Mouse (Mus musculus) embryonic facial prominence, embryonic 11.5 days (tissue): Measurements from ENCODE around the gene Fbxl14. TPM values are rescaled to one million over a fixed set of nuclear protein-coding genes. Genes with fewer than 3 reads are reported as not detected.

Experiments used
- ATAC-seq: fragments of 200-750 bp; cut with Nextera tagmentation; replicated peaks from 2 replicates; pipeline ENCODE4 v1.8.0; 2017; ENCODE audit warnings: low read depth; ENCODE audit not compliant: insufficient number of reproducible peaks, low FRiP score, low TSS enrichment
- DNase-seq: peaks from one replicate; pipeline ENCODE4 v3.0.0-alpha.2; 2015; ENCODE audit warnings: low spot score
- H3K27ac ChIP-seq: fragments of 300-500 bp; sonication (generic); replicated peaks from 2 replicates; pipeline ENCODE4 v1.5.1; 2014; ENCODE audit warnings: mild to moderate bottlenecking, low read depth, low read length, control low read depth
- H3K27me3 ChIP-seq: fragments of 300-500 bp; sonication (generic); 2 replicates; pipeline ENCODE4 v1.6.1; 2014; ENCODE audit warnings: mild to moderate bottlenecking, low read length, moderate library complexity, mixed read lengths; ENCODE audit not compliant: control insufficient read depth, insufficient read depth
- H3K36me3 ChIP-seq: fragments of 300-500 bp; sonication (generic); replicated peaks from 2 replicates; pipeline ENCODE4 v1.6.1; 2014; ENCODE audit warnings: low read depth, mild to moderate bottlenecking, low read length, moderate library complexity, mixed read lengths; ENCODE audit not compliant: control insufficient read depth, insufficient read depth
- H3K4me1 ChIP-seq: fragments of 300-500 bp; sonication (generic); 2 replicates; pipeline ENCODE4 v1.6.1; 2014; ENCODE audit warnings: low read length, mixed read lengths; ENCODE audit not compliant: control insufficient read depth, insufficient read depth
- H3K4me2 ChIP-seq: fragments of 300-500 bp; sonication (generic); 2 replicates; pipeline ENCODE4 v1.6.1; 2014; ENCODE audit warnings: low read depth, mild to moderate bottlenecking, control low read depth, low read length, moderate library complexity
- H3K4me3 ChIP-seq: fragments of 300-500 bp; sonication (generic); 2 replicates; pipeline ENCODE4 v1.5.1; 2014; ENCODE audit warnings: low read depth, low read length, control low read depth
- H3K9ac ChIP-seq: fragments of 300-500 bp; sonication (generic); replicated peaks from 2 replicates; pipeline ENCODE4 v1.6.1; 2014; ENCODE audit warnings: mild to moderate bottlenecking, control low read depth, low read length
- H3K9me3 ChIP-seq: fragments of 300-500 bp; sonication (generic); replicated peaks from 2 replicates; pipeline ENCODE4 v1.6.1; 2016; ENCODE audit warnings: mild to moderate bottlenecking, low read length, inconsistent platforms, mixed read lengths; ENCODE audit not compliant: control insufficient read depth
- WGBS: fragments of 180-500 bp; shearing (Covaris S2); extraction: QIAGEN DNeasy Blood & Tissue Kit; methylation state at CpG from one replicate; pipeline ENCODE4 v1.1.7; 2014; 5-methylcytosine and 5-hydroxymethylcytosine counted together
- polyA plus RNA-seq: library from polyadenylated mRNA; unstranded; fragments of >200 nt; fragmentation: Nextera tagmentation; extraction: Ambion mirVana; gene quantifications from 2 replicates; pipeline ENCODE4 v1.2.1, GENCODE M21; 2014

Gene Fbxl14
- polyA plus RNA-seq, 1 experiment from 2014 or later, result 7.0 TPM

- Histone ChIP-seq H3K27ac (no peak overlapping the region), H3K9ac (no peak overlapping the region), H3K27me3 (no peaks in the 10 kb centered on the region), H3K36me3 (no peaks in the 10 kb centered on the region), H3K4me2 (no peak overlapping the region), H3K4me3 (no peak overlapping the region), H3K9me3 (no peaks in the 10 kb centered on the region), H3K4me1 (no peaks in the 10 kb centered on the region)
- WGBS, result 75% methylated on average over 5 of the region's 5 CpGs
- DNase-seq (no peak), ATAC-seq (no peak)
Observed at GRCm38 (mm10) chr6:119526498-119526897, 47.0 kb downstream of the Fbxl14 start.

DNA sequence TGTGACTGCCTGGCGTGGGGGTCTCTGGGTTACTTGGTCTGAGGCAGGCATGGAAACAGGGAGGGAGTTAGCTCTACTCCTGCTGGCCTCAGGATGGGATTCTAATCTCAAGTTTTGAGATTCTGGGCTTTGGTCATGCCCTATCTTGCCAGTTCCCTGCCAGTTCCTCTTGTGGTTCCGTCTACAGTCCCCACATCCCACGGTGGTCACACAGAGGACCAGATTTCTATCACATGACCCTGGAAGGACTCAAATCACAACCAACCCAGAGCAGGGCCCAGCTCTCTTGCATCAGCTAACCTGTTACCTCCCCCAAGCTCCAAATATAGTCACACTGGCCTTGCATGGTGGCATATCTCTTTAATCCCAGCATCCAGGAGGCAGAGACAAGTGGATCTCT, 50.2 kb downstream of the Fbxl14 start:
- ATAC-seq, result no peak
- Histone ChIP-seq H3K27me3 (no peaks in the 10 kb centered on the region), H3K9me3 (no peaks in the 10 kb centered on the region), H3K36me3 (no peaks in the 10 kb centered on the region), H3K4me3 (no peak overlapping the region), H3K4me2 (no peak overlapping the region), H3K9ac (no peak overlapping the region), H3K27ac (no peak overlapping the region), H3K4me1 (no peaks in the 10 kb centered on the region)
- WGBS, result 92% methylated on average over 3 of the region's 3 CpGs
- DNase-seq, result no peak

Other genes starting within 250 kb of the Fbxl14 start
- gene Cacna2d4, start 243.1 kb upstream of the Fbxl14 start, polyA plus RNA-seq, result not detected in 2 replicates
- gene Lrtm2, start 148.9 kb upstream of the Fbxl14 start, polyA plus RNA-seq, result 0.10 TPM in 1 of 2 replicates, not detected in the other
- gene Adipor2, start 62.0 kb upstream of the Fbxl14 start, polyA plus RNA-seq, result 15.4 and 16.2 TPM in 2 replicates
- 12.9 and 13.8 TPM in 2 replicates for gene Wnt5b, start 64.7 kb downstream of the Fbxl14 start, polyA plus RNA-seq